Mouse (Mus musculus) heart, postnatal 0 days (tissue): ENCODE data around the gene Meis3.

Source experiments
- CTCF ChIP-seq: IDR thresholded peaks from 2 replicates; pipeline ENCODE4 v1.5.1; 2016; ENCODE audit warnings: antibody characterized with exemption, control low read depth, low read depth
- EP300 ChIP-seq: IDR thresholded peaks from 2 replicates; pipeline ENCODE4 v1.6.1; 2016; ENCODE audit warnings: antibody characterized with exemption, low read depth

DNA sequence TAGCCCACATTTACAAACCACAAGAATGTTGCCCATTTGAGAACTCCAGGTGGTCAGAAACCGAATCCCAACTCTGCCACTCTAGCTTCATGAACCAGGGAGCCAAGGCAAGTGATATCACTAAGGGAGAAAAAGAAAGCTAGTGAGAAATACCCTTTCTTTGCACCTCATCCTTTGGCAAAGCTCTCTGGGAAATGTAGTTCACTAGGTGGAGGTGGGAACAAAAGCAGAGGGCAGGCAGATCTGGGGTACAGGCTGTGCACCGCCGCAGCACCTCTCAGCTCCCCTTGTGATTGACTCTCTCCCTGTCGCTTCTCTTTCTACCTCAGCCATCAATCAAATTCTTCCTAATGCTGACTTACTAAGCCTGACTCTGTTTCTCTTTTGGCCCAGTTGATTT lies 3.2 kb downstream of the Meis3 start:
- TF ChIP-seq CTCF (no peak), EP300 (no peak)
